Mouse (Mus musculus) ES-E14 (cell line): ENCODE measurements around the gene Supt16.

Experiments used
- CHD2 ChIP-seq: IDR thresholded peaks from 2 replicates; pipeline ENCODE4 v1.6.1; 2014; ENCODE audit warnings: mild to moderate bottlenecking, low read depth, low read length, inconsistent platforms
- ZNF384 ChIP-seq: IDR thresholded peaks from 2 replicates; pipeline ENCODE4 v1.6.1; 2012; ENCODE audit warnings: low read depth, low read length, inconsistent platforms

GRCm38 (mm10) chr14:52244690-52245042 is 47.5 kb upstream of the Supt16 start:
- no peak for TF ChIP-seq ZNF384
- no peak for TF ChIP-seq CHD2
